Mouse (Mus musculus) testis, adult 2 months (tissue): Measurements from ENCODE around the gene Lyst. TPM values are rescaled to one million over a fixed set of nuclear protein-coding genes. Genes with fewer than 3 reads are reported as not detected.

ENCODE experiments used
- H3K27ac ChIP-seq: fragments of 200-500 bp; 2 replicates; pipeline ENCODE4 v1.5.1; 2012; ENCODE audit warnings: low read depth, low read length; ENCODE audit not compliant: control insufficient read depth, insufficient read depth
- H3K27me3 ChIP-seq: fragments of 200-500 bp; 2 replicates; pipeline ENCODE4 v1.6.1; 2012; ENCODE audit warnings: mild to moderate bottlenecking, low read length, moderate library complexity; ENCODE audit not compliant: control insufficient read depth, insufficient read depth
- H3K36me3 ChIP-seq: fragments of 200-500 bp; 2 replicates; pipeline ENCODE4 v1.6.1; 2012; ENCODE audit warnings: mild to moderate bottlenecking, low read length; ENCODE audit not compliant: control insufficient read depth, insufficient read depth
- H3K4me1 ChIP-seq: fragments of 200-500 bp; 2 replicates; pipeline ENCODE4 v1.6.1; 2012; ENCODE audit warnings: low read length; ENCODE audit not compliant: control insufficient read depth, insufficient read depth
- H3K4me3 ChIP-seq: fragments of 200-500 bp; 2 replicates; pipeline ENCODE4 v1.5.1; 2012; ENCODE audit warnings: low read depth, mild to moderate bottlenecking, low read length, moderate library complexity, mixed read lengths; ENCODE audit not compliant: control insufficient read depth
- CTCF ChIP-seq: fragments of 200-500 bp; IDR thresholded peaks from 2 replicates; pipeline ENCODE4 v1.5.1; 2012; ENCODE audit warnings: low read depth, mild to moderate bottlenecking, inconsistent platforms, low read length, moderate library complexity; ENCODE audit not compliant: control insufficient read depth, insufficient read depth, insufficient replicate concordance
- POLR2A ChIP-seq: fragments of 200-500 bp; IDR thresholded peaks from 2 replicates; pipeline ENCODE4 v1.6.1; 2012; ENCODE audit warnings: low read depth, mild to moderate bottlenecking, inconsistent platforms, low read length, moderate library complexity; ENCODE audit not compliant: control insufficient read depth
- polyA plus RNA-seq: library from polyadenylated mRNA; depleted of rRNA; stranded (reverse); fragments of >200 nt; gene quantifications from 2 replicates; pipeline ENCODE4 v1.2.3, GENCODE M21; 2012

Gene Lyst
- polyA plus RNA-seq, 1 experiment, result 7.5 TPM

DNA sequence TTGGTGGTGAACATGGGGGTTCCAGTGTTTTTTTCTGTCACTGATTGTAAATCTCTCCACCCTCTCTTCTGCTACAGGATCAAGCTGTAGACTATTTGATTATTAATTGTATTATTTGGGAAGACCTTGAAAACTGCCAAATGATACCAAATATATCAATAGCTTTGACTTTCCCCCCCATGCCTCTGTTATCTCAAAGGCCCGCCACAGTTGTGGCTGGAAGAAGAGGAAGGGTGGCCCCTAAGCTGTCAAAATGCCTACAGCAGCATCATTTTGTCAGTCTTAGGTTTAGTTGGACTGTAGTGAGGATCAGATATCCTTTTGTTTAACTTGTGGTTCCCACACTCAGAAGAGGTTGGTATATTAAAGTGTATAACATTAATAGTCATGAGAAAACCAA is 1.7 kb upstream of the Lyst start:
- Histone ChIP-seq H3K27ac (no peak overlapping the region), H3K27me3 (no peaks in the 10 kb centered on the region), H3K4me3 (no peak overlapping the region), H3K4me1 (0 out of 2 replicates have a peak, but pooled peaks cover 2% of the 10 kb centered on the region), H3K36me3 (no peaks in the 10 kb centered on the region)
- no peak for TF ChIP-seq POLR2A
- TF ChIP-seq CTCF, result no peak

DNA sequence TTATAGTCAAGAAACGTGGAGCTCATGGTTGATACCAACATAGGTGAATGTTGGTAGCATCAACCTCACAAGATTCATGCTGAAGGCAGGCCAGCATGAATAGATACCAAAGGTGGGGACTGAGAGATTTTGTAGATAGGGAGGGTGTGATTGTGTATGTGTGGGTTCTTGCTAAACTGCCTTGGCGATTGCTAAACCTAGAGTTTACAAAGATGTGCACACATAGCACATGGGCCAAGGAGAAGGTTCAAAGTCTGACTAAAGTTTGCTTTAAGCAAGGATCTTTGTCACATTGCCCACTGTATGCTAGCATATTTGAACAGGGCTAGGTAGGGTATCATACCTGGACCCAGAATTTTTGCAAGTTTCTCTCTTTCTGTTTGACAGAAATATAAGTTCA is 1.2 kb upstream of the Lyst start:
- Histone ChIP-seq H3K27me3 (no peaks in the 10 kb centered on the region), H3K36me3 (no peaks in the 10 kb centered on the region), H3K27ac (no peak overlapping the region), H3K4me3 (no peak overlapping the region), H3K4me1 (0 out of 2 replicates have a peak, but pooled peaks cover 2% of the 10 kb centered on the region)
- no peak for TF ChIP-seq POLR2A
- TF ChIP-seq CTCF, result no peak

DNA sequence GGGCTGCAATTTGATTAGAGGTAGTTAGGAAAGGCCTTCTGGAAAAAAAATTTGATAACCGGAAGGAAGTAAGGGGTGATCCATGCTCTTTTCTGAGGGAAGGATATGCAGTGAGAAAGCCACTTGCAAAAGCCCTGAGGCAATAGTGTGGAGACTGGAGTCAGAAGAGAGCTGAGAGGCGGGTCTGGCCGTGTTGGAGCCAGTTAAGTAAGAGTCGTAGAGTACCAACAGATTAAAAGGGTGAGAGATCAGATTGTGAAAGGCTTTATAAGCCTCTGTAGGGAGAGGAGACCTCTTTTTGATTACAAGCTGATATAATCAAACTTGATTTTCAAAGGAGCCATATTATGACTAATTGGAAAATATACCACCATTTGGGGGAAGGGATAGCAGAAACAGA is 1.7 kb downstream of the Lyst start:
- H3K36me3 ChIP-seq, result no peaks in the 10 kb centered on the region
- H3K27me3 ChIP-seq, result no peaks in the 10 kb centered on the region
- H3K27ac ChIP-seq, result no peak overlapping the region
- H3K4me3 ChIP-seq, result no peak overlapping the region
- 0 out of 2 replicates have a peak, but pooled peaks cover 2% of the 10 kb centered on the region for H3K4me1 ChIP-seq
- TF ChIP-seq POLR2A (no peak), CTCF (no peak)

DNA sequence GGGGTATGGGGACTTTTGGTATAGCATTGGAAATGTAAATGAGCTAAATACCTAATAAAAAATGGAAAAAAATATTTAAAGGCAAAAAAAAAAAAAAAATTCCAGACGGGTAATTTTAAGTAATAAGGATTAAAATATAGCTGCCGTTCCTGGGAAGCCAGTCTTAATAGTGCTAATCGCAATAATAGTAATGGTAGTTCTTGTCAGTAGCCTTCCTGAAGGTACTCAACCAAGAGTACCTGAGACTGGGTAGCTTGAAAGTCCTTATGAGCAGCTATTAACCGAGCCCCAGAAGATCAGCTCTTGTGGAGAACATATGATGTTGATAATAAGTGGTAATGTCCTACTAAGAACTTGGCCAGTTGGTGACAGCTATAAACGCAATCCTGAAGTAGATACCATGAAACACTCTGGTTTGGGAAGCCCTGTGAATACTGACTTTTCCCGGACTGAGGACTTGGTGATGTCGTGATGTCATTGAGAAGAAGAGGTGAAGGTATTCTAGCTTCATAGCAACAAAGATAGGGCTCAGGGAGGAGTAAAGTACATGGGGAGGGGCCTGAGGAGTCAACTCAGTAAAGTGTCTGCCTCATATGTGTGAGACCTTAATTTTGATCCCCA is 6.3 kb downstream of the Lyst start:
- H3K36me3 ChIP-seq, result no peaks in the 10 kb centered on the region
- no peak for TF ChIP-seq POLR2A
- no peak for TF ChIP-seq CTCF
- no peak overlapping the region for H3K27ac ChIP-seq
- no peaks in the 10 kb centered on the region for H3K27me3 ChIP-seq
- H3K4me3 ChIP-seq, result no peak overlapping the region
- H3K4me1 ChIP-seq, result no peaks in the 10 kb centered on the region

DNA sequence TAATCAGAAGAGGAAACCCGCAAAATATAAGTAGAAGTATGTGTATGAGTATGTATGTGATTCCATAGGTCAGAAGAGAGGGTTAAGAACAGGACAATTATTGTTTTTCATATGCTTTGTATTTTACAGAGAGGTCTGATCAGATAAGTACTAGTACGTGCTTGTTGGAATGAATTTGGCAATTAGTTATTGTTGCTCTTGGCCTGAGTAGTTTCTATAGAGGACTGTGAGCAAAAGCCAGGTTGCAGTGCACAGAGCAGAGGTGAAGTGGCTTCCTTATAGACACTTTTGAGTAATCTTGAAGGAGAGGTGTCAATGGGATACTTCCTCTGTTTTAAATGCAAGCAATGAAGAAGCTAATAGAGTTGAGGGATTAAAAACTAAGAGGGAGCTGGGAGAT is 7.7 kb downstream of the Lyst start:
- H3K27me3 ChIP-seq, result no peaks in the 10 kb centered on the region
- H3K4me3 ChIP-seq, result no peak overlapping the region
- H3K36me3 ChIP-seq, result no peaks in the 10 kb centered on the region
- TF ChIP-seq POLR2A, result no peak
- TF ChIP-seq CTCF, result no peak
- no peaks in the 10 kb centered on the region for H3K4me1 ChIP-seq
- H3K27ac ChIP-seq, result no peak overlapping the region

DNA sequence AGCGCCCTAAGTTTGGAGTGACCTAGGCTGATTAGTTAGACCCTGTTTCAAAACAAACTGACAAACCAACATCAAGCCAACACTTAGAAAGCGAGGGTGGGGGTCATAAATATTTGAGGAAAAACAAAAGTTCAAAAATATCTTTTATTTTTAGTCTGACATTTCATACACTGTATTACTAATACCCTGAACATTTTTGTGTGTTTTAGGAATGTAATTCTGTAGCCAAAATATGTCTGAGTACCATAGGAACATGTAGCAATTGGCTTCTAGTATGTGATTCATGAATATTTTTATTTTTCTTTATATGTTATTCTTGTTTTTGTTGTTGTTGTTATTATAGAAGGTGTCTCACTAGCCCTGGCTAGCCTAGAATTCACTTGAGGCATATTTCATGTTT is 11.2 kb downstream of the Lyst start:
- no peaks in the 10 kb centered on the region for H3K27me3 ChIP-seq
- TF ChIP-seq POLR2A (no peak), CTCF (no peak)
- no peaks in the 10 kb centered on the region for H3K36me3 ChIP-seq
- no peak overlapping the region for H3K4me3 ChIP-seq
- H3K27ac ChIP-seq, result no peak overlapping the region
- no peaks in the 10 kb centered on the region for H3K4me1 ChIP-seq

DNA sequence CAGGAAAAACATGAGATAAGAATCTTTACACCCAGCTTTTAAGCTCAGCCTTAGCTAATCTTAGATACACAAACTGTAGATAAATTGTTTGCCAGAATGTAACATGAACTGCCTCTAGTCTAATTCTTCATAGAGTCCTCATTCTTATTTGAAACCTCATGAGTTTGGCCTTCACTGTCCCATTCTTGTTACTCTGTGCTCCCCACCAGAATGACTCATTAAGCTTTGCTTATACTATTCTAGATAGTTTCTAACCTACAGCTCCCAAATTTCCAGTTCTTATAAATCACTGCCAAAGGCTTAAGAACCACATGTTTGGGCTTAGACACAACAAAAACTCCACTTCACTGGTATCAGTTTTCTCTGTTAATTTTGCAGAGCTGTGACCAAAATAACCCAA is 16.0 kb downstream of the Lyst start:
- Histone ChIP-seq H3K27ac (no peak overlapping the region), H3K36me3 (no peaks in the 10 kb centered on the region), H3K4me1 (no peaks in the 10 kb centered on the region), H3K27me3 (no peaks in the 10 kb centered on the region), H3K4me3 (no peak overlapping the region)
- no peak for TF ChIP-seq CTCF

DNA sequence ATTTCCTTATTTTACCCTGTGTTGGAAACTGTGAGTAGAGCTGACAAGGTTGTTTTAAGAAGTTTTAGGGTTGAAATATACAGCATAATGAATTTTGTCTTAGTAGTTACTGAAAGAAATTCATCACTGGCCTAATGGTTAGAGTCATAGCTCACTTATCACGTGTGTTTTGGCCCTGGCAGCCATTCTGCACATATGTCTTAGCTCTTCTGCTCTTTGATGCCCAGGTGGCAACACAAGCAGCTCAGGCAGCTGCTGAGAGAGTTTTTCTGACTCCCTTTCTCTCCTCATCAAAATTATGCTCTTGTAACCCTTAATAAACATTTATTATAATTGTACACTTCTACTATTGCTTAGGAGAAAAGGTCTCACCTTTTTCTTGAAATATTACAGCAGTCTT is 18.1 kb downstream of the Lyst start:
- no peaks in the 10 kb centered on the region for H3K4me1 ChIP-seq
- no peaks in the 10 kb centered on the region for H3K27me3 ChIP-seq
- no peak overlapping the region for H3K27ac ChIP-seq
- TF ChIP-seq CTCF (no peak), POLR2A (no peak)
- no peak overlapping the region for H3K4me3 ChIP-seq
- H3K36me3 ChIP-seq, result no peaks in the 10 kb centered on the region
